Mouse (Mus musculus) CD4-positive, CD25-positive, alpha-beta regulatory T cell, adult 4 months (primary cell): Measurements from ENCODE around the gene Fam120c. TPM values are rescaled to one million over a fixed set of nuclear protein-coding genes. Genes with fewer than 3 reads are reported as not detected.

ENCODE experiments used
- polyA plus RNA-seq, 2 experiments: library from polyadenylated mRNA; unstranded; fragments of 100-300 nt; shearing (Covaris generic); gene quantifications; one replicate each; pipeline ENCODE4 v1.2.1; 2017

The Fam120c gene
- polyA plus RNA-seq, 2 experiments from 2014 or later = 1.3 to 1.7 TPM

Other genes with a start within 250 kb of the Fam120c start
- 10 to 100 TPM; 16.2 to 21.0 TPM for gene Tsr2, start 247.6 kb upstream of the Fam120c start, polyA plus RNA-seq
- under 1 TPM; 0.09 to 0.46 TPM for gene Wnk3, start 146.1 kb upstream of the Fam120c start, polyA plus RNA-seq
- 10 to 100 TPM; 38.9 to 53.6 TPM for gene Phf8, start 176.5 kb downstream of the Fam120c start, polyA plus RNA-seq